Mouse (Mus musculus): ENCODE data around the gene Irf9. TPM values are rescaled to one million over a fixed set of nuclear protein-coding genes. Genes with fewer than 3 reads are reported as not detected.
A peak's percentile ranks its signal among the peaks of the same experiment; 100 is the strongest.

Gene Irf9
- total and polyA plus RNA-seq, 3 experiments, result 8.5 to 14.8 TPM; not detected in 1

GRCm38 (mm10) chr14:55614565-55615178, 11.3 kb downstream of the Irf9 start:
- peak; percentile 87 for DNase-seq (ENCODE audit: low read depth, low spot score)
- peak; percentile 84 for TF ChIP-seq GATA1 (IDR thresholded peaks at IDR 0.05; ENCODE audit: low read depth, low read length)
- no peak for TF ChIP-seq KAT2A (conservative IDR thresholded peaks at IDR 0.05; ENCODE audit: low read depth, low read length)
- no peak for TF ChIP-seq NRF1 (IDR thresholded peaks at IDR 0.05; ENCODE audit: insufficient read depth, low read depth, low read length, poor library complexity, severe bottlenecking)
- 0 out of 2 replicates have a peak, but pooled peaks have one; percentile 51 for TF ChIP-seq USF1 (IDR thresholded peaks at IDR 0.05; ENCODE audit: low read depth, low read length)
- peak in 1 of 2 experiments; percentile 42; a peak in 2 of 4 replicates for TF ChIP-seq EP300 (IDR thresholded peaks at IDR 0.05; ENCODE audit: low read depth in 1 of 2, low read length in 2 of 2)
- peak; percentile 65 for TF ChIP-seq TBP (IDR thresholded peaks at IDR 0.05; ENCODE audit: low read depth, low read length)
- peak; percentile 70 for TF ChIP-seq TAL1 (IDR thresholded peaks at IDR 0.05; ENCODE audit: low read length)
- TF ChIP-seq POLR2A (IDR thresholded peaks at IDR 0.05; ENCODE audit: control insufficient read depth in 1 of 2, insufficient read depth in 1 of 2, low read depth in 1 of 2, low read length in 2 of 2, poor library complexity in 1 of 2), result peak in 1 of 2 experiments; percentile 40; a peak in 1 of 4 replicates
- 0 out of 2 replicates have a peak, but pooled peaks have one; percentile 2 for TF ChIP-seq TCF12 (IDR thresholded peaks at IDR 0.05; ENCODE audit: low read depth, low read length)
- Histone ChIP-seq H3K79me2 (ENCODE audit: control insufficient read depth, insufficient read depth, low read length, poor library complexity) (no peaks in the 10 kb centered on the region), H3K9ac (ENCODE audit: control insufficient read depth, low read depth, low read length, poor library complexity, severe bottlenecking) (peak overlapping the region; percentile 1), H3K4me3 (ENCODE audit: control insufficient read depth in 1 of 2, insufficient read depth in 1 of 2, low read depth in 2 of 2, low read length in 2 of 2) (no peak overlapping the region), H3K27ac (ENCODE audit: control insufficient read depth, low read depth, low read length) (peak overlapping the region; percentile 85), H3K27me3 (ENCODE audit: control insufficient read depth in 1 of 2, insufficient read depth in 2 of 2, low read length in 2 of 2) (no peaks in the 10 kb centered on the region), H3K4me1 (ENCODE audit: control insufficient read depth in 1 of 2, insufficient read depth in 2 of 2, low read length in 2 of 2) (peaks cover 11 to 51% of the 10 kb centered on the region in 2 experiments), H3K9me3 (replicated peaks; ENCODE audit: insufficient read depth, low read length) (no peaks in the 10 kb centered on the region), H3K36me3 (ENCODE audit: control insufficient read depth in 1 of 2, insufficient read depth in 2 of 2, low read length in 2 of 2) (peaks cover 0 to 27% of the 10 kb centered on the region in 2 experiments; a peak in 2 of 4 replicates)

DNA sequence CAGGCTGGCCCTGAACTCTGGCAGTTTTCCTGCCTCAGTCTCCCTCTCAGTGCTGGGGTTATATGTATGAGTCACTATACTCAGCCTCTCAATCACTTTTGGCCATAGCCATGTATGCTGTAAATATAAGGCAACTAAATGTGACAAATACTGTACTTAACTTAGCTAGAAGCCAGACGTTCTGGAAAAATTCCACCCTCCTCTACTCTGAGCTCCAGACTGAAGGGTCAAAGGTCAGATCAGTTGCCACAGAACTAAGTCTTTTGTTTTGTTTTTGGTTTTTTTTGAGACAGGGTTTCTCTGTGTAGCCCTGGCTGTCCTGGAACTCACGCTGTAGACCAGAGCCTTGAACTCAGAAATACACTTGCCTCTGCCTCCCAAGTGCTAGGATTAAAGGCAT, 12.5 kb downstream of the Irf9 start:
- Histone ChIP-seq H3K27me3 (ENCODE audit: control insufficient read depth in 1 of 2, insufficient read depth in 2 of 2, low read length in 2 of 2) (no peaks in the 10 kb centered on the region), H3K79me2 (ENCODE audit: control insufficient read depth, insufficient read depth, low read length, poor library complexity) (no peaks in the 10 kb centered on the region), H3K4me1 (ENCODE audit: control insufficient read depth in 1 of 2, insufficient read depth in 2 of 2, low read length in 2 of 2) (peaks cover 11 to 51% of the 10 kb centered on the region in 2 experiments), H3K27ac (ENCODE audit: control insufficient read depth, low read depth, low read length) (no peak overlapping the region), H3K9ac (ENCODE audit: control insufficient read depth, low read depth, low read length, poor library complexity, severe bottlenecking) (no peak overlapping the region), H3K36me3 (ENCODE audit: control insufficient read depth in 1 of 2, insufficient read depth in 2 of 2, low read length in 2 of 2) (peaks cover 0 to 27% of the 10 kb centered on the region in 2 experiments; a peak in 2 of 4 replicates), H3K9me3 (replicated peaks; ENCODE audit: insufficient read depth, low read length) (no peaks in the 10 kb centered on the region), H3K4me3 (ENCODE audit: control insufficient read depth in 1 of 2, insufficient read depth in 1 of 2, low read depth in 2 of 2, low read length in 2 of 2) (no peak overlapping the region)
- TF ChIP-seq ETS1 (IDR thresholded peaks at IDR 0.05; ENCODE audit: low read depth, low read length) (no peak), NELFE (IDR thresholded peaks at IDR 0.05; ENCODE audit: low read depth, low read length) (no peak; the same call in 1 of the 2 replicates), E2F4 (IDR thresholded peaks at IDR 0.05; ENCODE audit: borderline replicate concordance, low read depth, low read length) (no peak), CHD2 (IDR thresholded peaks at IDR 0.05; ENCODE audit: low read length) (no peak), POLR2AphosphoS5 (IDR thresholded peaks at IDR 0.05; ENCODE audit: borderline replicate concordance, low read depth, low read length) (no peak), MYB (IDR thresholded peaks at IDR 0.05; ENCODE audit: low read depth, low read length) (no peak), GABPA (IDR thresholded peaks at IDR 0.05; ENCODE audit: low read depth, low read length) (no peak), RAD21 (IDR thresholded peaks at IDR 0.05; ENCODE audit: low read depth, low read length) (no peak), RCOR1 (IDR thresholded peaks at IDR 0.05; ENCODE audit: low read depth, low read length) (no peak), MXI1 (IDR thresholded peaks at IDR 0.05; ENCODE audit: low read depth, low read length) (no peak), USF1 (IDR thresholded peaks at IDR 0.05; ENCODE audit: low read depth, low read length) (no peak), USF2 (IDR thresholded peaks at IDR 0.05; ENCODE audit: borderline replicate concordance in 1 of 2, insufficient read depth in 1 of 2, low read depth in 1 of 2, low read length in 2 of 2) (no peak), TAL1 (IDR thresholded peaks at IDR 0.05; ENCODE audit: low read length) (no peak), CHD1 (IDR thresholded peaks at IDR 0.05; ENCODE audit: low read depth, low read length) (no peak), MAFK (IDR thresholded peaks at IDR 0.05; ENCODE audit: borderline replicate concordance, low read depth, low read length) (no peak)
- no peak for DNase-seq (ENCODE audit: low read depth, low spot score)

All from MEL (cell line).